Mouse (Mus musculus) midbrain, embryonic 16.5 days (tissue): Measurements from ENCODE around the gene Nemp1. TPM values are rescaled to one million over a fixed set of nuclear protein-coding genes. Genes with fewer than 3 reads are reported as not detected.

Experiments
- ATAC-seq: fragments of 200-750 bp; cut with Nextera tagmentation; 2 replicates; pipeline ENCODE4 v1.8.0; 2017; ENCODE audit warnings: moderate TSS enrichment
- H3K27ac ChIP-seq: fragments of 300-500 bp; sonication (generic); 2 replicates; pipeline ENCODE4 v1.5.1; 2014; ENCODE audit warnings: mild to moderate bottlenecking, low read length, mixed read lengths
- H3K27me3 ChIP-seq: fragments of 300-500 bp; sonication (generic); 2 replicates; pipeline ENCODE4 v1.6.1; 2014; ENCODE audit warnings: low read depth, low read length, mixed read lengths; ENCODE audit not compliant: control insufficient read depth, insufficient read depth
- H3K36me3 ChIP-seq: fragments of 300-500 bp; sonication (generic); 2 replicates; pipeline ENCODE4 v1.6.1; 2014; ENCODE audit warnings: mild to moderate bottlenecking, low read length, moderate library complexity, mixed read lengths; ENCODE audit not compliant: control insufficient read depth, insufficient read depth
- H3K4me1 ChIP-seq: fragments of 300-500 bp; sonication (generic); 2 replicates; pipeline ENCODE4 v1.6.1; 2014; ENCODE audit warnings: mild to moderate bottlenecking, low read length, mixed read lengths; ENCODE audit not compliant: control insufficient read depth, insufficient read depth
- H3K4me2 ChIP-seq: fragments of 300-500 bp; sonication (generic); 2 replicates; pipeline ENCODE4 v1.6.1; 2014; ENCODE audit warnings: mild to moderate bottlenecking, low read length, mixed read lengths
- H3K4me3 ChIP-seq: fragments of 300-500 bp; sonication (generic); 2 replicates; pipeline ENCODE4 v1.5.1; 2014; ENCODE audit warnings: low read depth, mild to moderate bottlenecking, low read length, moderate library complexity, mixed read lengths
- H3K9ac ChIP-seq: fragments of 300-500 bp; sonication (generic); 2 replicates; pipeline ENCODE4 v1.6.1; 2014; ENCODE audit warnings: low read depth, low read length, mixed read lengths
- H3K9me3 ChIP-seq: fragments of 300-500 bp; sonication (generic); replicated peaks from 2 replicates; pipeline ENCODE4 v1.6.1; 2014; ENCODE audit warnings: mild to moderate bottlenecking, low read length, mixed read lengths; ENCODE audit not compliant: control insufficient read depth, poor library complexity, severe bottlenecking
- WGBS: fragments of 180-500 bp; shearing (Covaris S2); extraction: QIAGEN DNeasy Blood & Tissue Kit; methylation state at CpG from one replicate; pipeline ENCODE4 v1.1.7; 2014; 5-methylcytosine and 5-hydroxymethylcytosine counted together
- polyA plus RNA-seq: library from polyadenylated mRNA; unstranded; fragments of >200 nt; fragmentation: Nextera tagmentation; extraction: Ambion mirVana; gene quantifications from 2 replicates; pipeline ENCODE4 v1.2.1, GENCODE M21; 2015

The Nemp1 gene
- polyA plus RNA-seq, 1 experiment from 2014 or later = 3.2 TPM

DNA sequence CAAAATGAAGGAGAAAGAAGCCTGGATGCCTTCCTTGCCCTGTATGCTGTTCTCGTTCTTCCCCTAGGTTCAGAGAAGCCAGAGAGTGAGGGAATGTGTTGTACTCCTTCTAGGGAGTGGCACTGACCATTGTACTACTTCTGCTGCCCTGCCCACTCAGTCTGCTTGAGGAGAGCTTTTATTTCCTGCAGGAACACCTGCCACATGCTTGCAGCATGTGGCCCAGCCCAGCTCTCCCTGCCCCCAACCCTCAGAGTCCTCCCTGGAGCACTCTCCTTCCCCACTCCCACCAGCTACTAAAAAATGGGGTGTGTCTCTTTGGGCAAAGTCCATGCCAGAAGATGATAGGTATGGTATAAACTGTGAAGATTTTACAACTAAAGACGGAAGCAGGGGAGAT lies 37.6 kb downstream of the Nemp1 start:
- Histone ChIP-seq H3K4me2 (no peak overlapping the region), H3K9ac (no peak overlapping the region), H3K4me3 (no peak overlapping the region), H3K27ac (no peak overlapping the region), H3K27me3 (no peaks in the 10 kb centered on the region), H3K4me1 (no peaks in the 10 kb centered on the region), H3K9me3 (no peaks in the 10 kb centered on the region), H3K36me3 (no peaks in the 10 kb centered on the region)
- 73% methylated on average over 2 of the region's 2 CpGs for WGBS
- no peak for ATAC-seq

DNA sequence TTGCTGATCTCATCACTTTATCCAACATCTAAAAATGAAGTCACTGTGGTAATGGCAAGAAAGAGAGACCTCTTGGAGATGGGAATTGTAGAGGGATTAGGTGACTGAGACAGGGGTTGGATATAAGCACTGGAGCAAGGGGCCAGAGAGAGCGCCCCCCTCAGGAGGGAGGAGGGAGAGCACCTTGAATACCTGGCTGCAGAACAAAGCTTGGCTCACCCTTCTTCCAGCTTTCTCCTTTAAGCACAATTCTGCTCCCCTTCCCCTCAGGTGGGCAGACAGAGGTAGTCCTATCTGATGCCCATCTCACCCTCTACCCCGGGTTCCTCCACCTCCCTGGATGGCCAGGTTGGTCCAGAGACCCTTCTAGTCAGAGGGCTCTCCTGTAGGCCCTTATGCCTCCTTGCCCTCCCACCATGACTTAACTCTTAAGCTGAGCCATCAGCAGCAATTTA lies 38.1 kb downstream of the Nemp1 start, which contains the start of gene Myo1a:
TSS of gene Myo1a (plus strand) at position 405 of the 455 bp plus-strand sequence.
- WGBS = 81% methylated on average over 2 of the region's 2 CpGs
- no peaks in the 10 kb centered on the region for H3K27me3 ChIP-seq
- H3K4me3 ChIP-seq = no peak within 1 kb of the TSS

GRCm38 (mm10) chr10:127705783-127706182 lies 39.1 kb downstream of the Nemp1 start:
- Histone ChIP-seq H3K27me3 (no peaks in the 10 kb centered on the region), H3K9me3 (no peaks in the 10 kb centered on the region), H3K27ac (no peak overlapping the region), H3K4me3 (no peak overlapping the region), H3K4me2 (no peak overlapping the region), H3K4me1 (no peaks in the 10 kb centered on the region), H3K9ac (no peak overlapping the region), H3K36me3 (no peaks in the 10 kb centered on the region)
- 93% methylated on average over 4 of the region's 4 CpGs for WGBS
- no peak for ATAC-seq

More for the DNA sequence above, 38.1 kb downstream of the Nemp1 start, which contains the start of gene Myo1a:
- Histone ChIP-seq H3K36me3 (no peaks in the 10 kb centered on the region), H3K4me2 (no peak within 1 kb of the TSS), H3K27ac (no peak within 1 kb of the TSS), H3K4me1 (no peaks in the 10 kb centered on the region), H3K9ac (no peak within 1 kb of the TSS), H3K9me3 (no peaks in the 10 kb centered on the region)
- ATAC-seq = no peak

DNA sequence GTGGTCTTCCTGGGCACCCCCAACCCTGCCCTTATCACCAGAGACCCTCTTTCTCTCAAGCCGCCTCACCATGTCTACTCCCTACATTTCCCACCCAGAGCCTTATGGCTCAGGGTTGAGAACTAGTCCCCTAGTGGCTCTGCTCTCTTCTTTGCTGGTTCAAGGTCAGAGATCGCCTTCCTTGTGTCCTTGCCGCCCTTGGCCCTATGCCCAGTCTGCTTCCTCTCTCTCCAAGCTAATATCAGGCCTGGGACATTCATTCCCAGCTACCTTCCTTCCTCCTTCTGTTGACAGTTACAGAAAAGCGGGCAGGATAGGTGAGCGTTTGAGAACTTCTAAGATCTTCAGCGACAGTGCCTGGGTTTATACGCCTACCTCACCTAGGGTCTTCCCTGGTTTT lies 41.0 kb downstream of the Nemp1 start:
- no peak overlapping the region for H3K4me2 ChIP-seq
- ATAC-seq = no peak
- no peaks in the 10 kb centered on the region for H3K27me3 ChIP-seq
- H3K36me3 ChIP-seq = no peaks in the 10 kb centered on the region
- H3K4me1 ChIP-seq = no peaks in the 10 kb centered on the region
- H3K9me3 ChIP-seq = no peaks in the 10 kb centered on the region
- no peak overlapping the region for H3K4me3 ChIP-seq
- H3K9ac ChIP-seq = no peak overlapping the region
- WGBS = 84% methylated on average over 7 of the region's 7 CpGs
- H3K27ac ChIP-seq = no peak overlapping the region

DNA sequence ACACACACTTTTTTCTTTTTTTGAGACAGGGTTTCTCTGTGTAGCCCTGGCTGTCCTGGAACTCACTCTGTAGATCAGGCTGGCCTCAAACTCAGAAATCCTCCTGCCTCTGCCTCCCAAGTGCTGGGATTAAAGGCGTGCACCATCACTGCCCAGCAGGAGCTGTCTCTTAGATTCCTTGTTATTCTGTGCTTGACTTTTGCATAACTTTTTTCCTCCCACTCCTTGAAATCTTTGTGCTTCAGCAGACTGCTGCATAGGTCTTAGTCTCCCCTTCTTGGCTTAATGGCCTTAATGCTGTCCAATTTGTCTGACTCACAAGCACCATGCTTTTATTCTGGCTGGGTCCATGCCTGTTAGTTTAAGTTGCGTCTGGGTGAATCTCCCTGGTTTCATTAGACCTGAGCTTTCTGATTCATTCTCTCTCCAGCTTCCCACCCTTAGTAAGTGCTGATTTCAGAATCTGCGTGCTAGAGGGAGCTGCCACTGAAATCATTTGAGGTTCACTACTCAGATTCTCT lies 42.2 kb downstream of the Nemp1 start:
- H3K4me3 ChIP-seq = no peak overlapping the region
- no peaks in the 10 kb centered on the region for H3K27me3 ChIP-seq
- no peak for ATAC-seq
- WGBS = 77% methylated on average over 3 of the region's 3 CpGs
- no peaks in the 10 kb centered on the region for H3K9me3 ChIP-seq
- no peak overlapping the region for H3K9ac ChIP-seq
- H3K4me1 ChIP-seq = no peaks in the 10 kb centered on the region
- H3K36me3 ChIP-seq = no peaks in the 10 kb centered on the region
- H3K4me2 ChIP-seq = no peak overlapping the region
- no peak overlapping the region for H3K27ac ChIP-seq

- H3K4me3 ChIP-seq = no peak overlapping the region
- 91% methylated on average over 13 of the region's 13 CpGs for WGBS
- no peaks in the 10 kb centered on the region for H3K36me3 ChIP-seq
- ATAC-seq = no peak
- no peaks in the 10 kb centered on the region for H3K27me3 ChIP-seq
- no peak overlapping the region for H3K9ac ChIP-seq
- H3K9me3 ChIP-seq = no peaks in the 10 kb centered on the region
- H3K4me2 ChIP-seq = no peak overlapping the region
- H3K4me1 ChIP-seq = no peaks in the 10 kb centered on the region
- H3K27ac ChIP-seq = no peak overlapping the region
Observed at GRCm38 (mm10) chr10:127710331-127710730, 43.6 kb downstream of the Nemp1 start.

- Histone ChIP-seq H3K4me1 (no peaks in the 10 kb centered on the region), H3K27ac (no peak overlapping the region), H3K9me3 (no peaks in the 10 kb centered on the region), H3K4me3 (no peak overlapping the region), H3K4me2 (no peak overlapping the region), H3K27me3 (no peaks in the 10 kb centered on the region), H3K36me3 (no peaks in the 10 kb centered on the region), H3K9ac (no peak overlapping the region)
- no peak for ATAC-seq
- 81% methylated on average over 6 of the region's 6 CpGs for WGBS
Observed at GRCm38 (mm10) chr10:127712736-127713135, 46.0 kb downstream of the Nemp1 start.

- peak; percentile 67 for ATAC-seq
Observed at GRCm38 (mm10) chr10:127721671-127722418, 55.1 kb downstream of the Nemp1 start.

DNA sequence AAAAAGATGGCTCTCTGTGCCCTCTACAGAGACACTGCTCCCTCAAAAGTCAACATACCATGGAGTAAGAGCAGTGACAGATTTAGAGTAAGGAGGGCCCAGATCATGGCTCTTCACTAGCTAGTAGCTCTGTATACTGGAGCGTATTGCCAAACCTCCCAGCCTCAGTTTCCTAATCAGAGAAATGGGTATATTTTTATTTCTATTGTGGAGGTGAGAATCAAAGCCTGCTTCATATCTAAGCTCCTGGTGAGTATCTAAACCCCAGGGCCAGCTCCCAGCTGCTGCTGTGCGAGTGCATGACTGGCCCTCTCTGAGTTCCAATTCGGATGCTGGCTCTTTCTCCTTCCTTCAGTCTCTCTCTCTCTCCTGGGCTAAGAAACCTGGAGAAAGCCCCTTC lies 57.5 kb downstream of the Nemp1 start, which contains the start of gene Tac2:
TSS of gene Tac2 (plus strand) at position 301 of the 400 bp plus-strand sequence.
- Histone ChIP-seq H3K27ac (no peak within 1 kb of the TSS), H3K4me1 (peaks cover 16% of the 10 kb centered on the region), H3K36me3 (no peaks in the 10 kb centered on the region), H3K27me3 (no peaks in the 10 kb centered on the region), H3K4me2 (no peak within 1 kb of the TSS), H3K9me3 (no peaks in the 10 kb centered on the region), H3K9ac (no peak within 1 kb of the TSS), H3K4me3 (no peak within 1 kb of the TSS)
- ATAC-seq = no peak
- WGBS = 84% methylated on average over 3 of the region's 3 CpGs

More at GRCm38 (mm10) chr10:127721671-127722418, 55.1 kb downstream of the Nemp1 start:
- Histone ChIP-seq H3K4me2 (peak overlapping the region; percentile 35), H3K27me3 (no peaks in the 10 kb centered on the region), H3K27ac (peak overlapping the region; percentile 25; the same call in 1 of the 2 replicates), H3K9ac (0 out of 2 replicates have a peak overlapping the region, but pooled peaks have one; percentile 35), H3K36me3 (no peaks in the 10 kb centered on the region), H3K4me3 (no peak overlapping the region), H3K4me1 (peaks cover 16% of the 10 kb centered on the region), H3K9me3 (no peaks in the 10 kb centered on the region)
- 7% methylated on average over 20 of the region's 20 CpGs for WGBS
